Mouse (Mus musculus) thymus, adult 2 months (tissue): ENCODE results near the gene Ppp3ca.

Experiments
- CTCF ChIP-seq: fragments of 200-500 bp; IDR thresholded peaks from 2 replicates; pipeline ENCODE4 v1.5.1; 2012; ENCODE audit warnings: mild to moderate bottlenecking, control low read depth, low read length, moderate library complexity, borderline replicate concordance; ENCODE audit not compliant: control insufficient read depth, poor library complexity, insufficient read depth; ENCODE audit errors: extremely low read depth
- POLR2A ChIP-seq: fragments of 200-500 bp; IDR thresholded peaks from 2 replicates; pipeline ENCODE4 v1.6.1; 2012; ENCODE audit warnings: mild to moderate bottlenecking, low read length, control low read depth, moderate library complexity; ENCODE audit not compliant: control insufficient read depth, poor library complexity, insufficient read depth; ENCODE audit errors: extremely low read depth

GRCm38 (mm10) chr3:136689793-136690543 is 20.0 kb downstream of the Ppp3ca start:
- TF ChIP-seq POLR2A = no peak
- TF ChIP-seq CTCF = no peak
